Mouse (Mus musculus) B cell, adult 2 months (primary cell): Measurements from ENCODE around the gene Cxcl3.
"Not testable (repeated sequence)": the region's sequence is repeated elsewhere in the genome, so short reads cannot be mapped to it uniquely, and the experiment has no call there.

ENCODE experiments used
- DNase-seq, 2 experiments: peaks; one replicate each; pipeline ENCODE4 v3.0.0; 2022

The Cxcl3 gene

GRCm38 (mm10) chr5:90794195-90794625 is 8.3 kb downstream of the Cxcl3 start, which contains the start of gene Cxcl15:
TSS of gene Cxcl15 (plus strand) at chr5:90794534.
- no peak for DNase-seq

- not testable (repeated sequence) for DNase-seq
These were observed 9.5 kb downstream of the Cxcl3 start for GRCm38 (mm10) chr5:90795392-90795791.

GRCm38 (mm10) chr5:90804574-90804973 is 18.7 kb downstream of the Cxcl3 start:
- DNase-seq, result no peak

- no peak for DNase-seq
These were observed 20.1 kb downstream of the Cxcl3 start for GRCm38 (mm10) chr5:90806050-90806449.

- DNase-seq, result no peak
These were observed 21.5 kb downstream of the Cxcl3 start for GRCm38 (mm10) chr5:90807176-90807950.

- DNase-seq, result no peak
These were observed 33.9 kb downstream of the Cxcl3 start for GRCm38 (mm10) chr5:90819756-90820155.

- no peak for DNase-seq
These were observed 46.4 kb downstream of the Cxcl3 start for GRCm38 (mm10) chr5:90832145-90832767.

GRCm38 (mm10) chr5:90832768-90833388 is 47.0 kb downstream of the Cxcl3 start:
- DNase-seq, result no peak

- DNase-seq, result no peak
These were observed 48.5 kb downstream of the Cxcl3 start for GRCm38 (mm10) chr5:90834436-90834835.

- no peak for DNase-seq
These were observed 52.7 kb downstream of the Cxcl3 start for GRCm38 (mm10) chr5:90838582-90838981.
